Mouse (Mus musculus): ENCODE measurements at regions not wholly inside any gene's neighbourhood (a gene's known extent, or its start where the extent isn't known, plus 50 kb on each side); places are given as distances from the start of the nearest gene placed in this dataset.

- H3K27me3 ChIP-seq = no peaks in the 10 kb centered on the region
- no peak overlapping the region for H3K4me3 ChIP-seq
- no peaks in the 10 kb centered on the region for H3K9me3 ChIP-seq
- no peaks in the 10 kb centered on the region for H3K36me3 ChIP-seq
- no peaks in the 10 kb centered on the region for H3K4me1 ChIP-seq
- peak; percentile 80 for ATAC-seq (replicated peaks)
- WGBS = 46% methylated on average over 7 of the region's 7 CpGs
- no peak overlapping the region for H3K27ac ChIP-seq (replicated peaks)
- no peak overlapping the region for H3K9ac ChIP-seq (replicated peaks)
- H3K4me2 ChIP-seq (replicated peaks) = no peak overlapping the region
These were observed 59.2 kb downstream of the Areg start for GRCm38 (mm10) chr5:91198620-91199019.

- H3K27ac ChIP-seq (replicated peaks) = no peak overlapping the region
- no peaks in the 10 kb centered on the region for H3K27me3 ChIP-seq
- no peak overlapping the region for H3K4me2 ChIP-seq (replicated peaks)
- H3K4me3 ChIP-seq = no peak overlapping the region
- 74% methylated on average over 5 of the region's 5 CpGs for WGBS
- no peaks in the 10 kb centered on the region for H3K36me3 ChIP-seq
- no peaks in the 10 kb centered on the region for H3K9me3 ChIP-seq
- H3K4me1 ChIP-seq = no peaks in the 10 kb centered on the region
- H3K9ac ChIP-seq (replicated peaks) = no peak overlapping the region
- no peak for ATAC-seq (replicated peaks)
These were observed 61.0 kb downstream of the Areg start for GRCm38 (mm10) chr5:91200448-91200847.

GRCm38 (mm10) chr5:91204225-91205005 lies 65.0 kb downstream of the Areg start:
- 92% methylated on average over 13 of the region's 13 CpGs for WGBS
- Histone ChIP-seq H3K27ac (replicated peaks) (no peak overlapping the region), H3K9me3 (no peaks in the 10 kb centered on the region), H3K9ac (replicated peaks) (no peak overlapping the region), H3K4me1 (no peaks in the 10 kb centered on the region), H3K4me3 (no peak overlapping the region), H3K27me3 (no peaks in the 10 kb centered on the region), H3K36me3 (no peaks in the 10 kb centered on the region), H3K4me2 (replicated peaks) (no peak overlapping the region)
- ATAC-seq (replicated peaks) = no peak

DNA sequence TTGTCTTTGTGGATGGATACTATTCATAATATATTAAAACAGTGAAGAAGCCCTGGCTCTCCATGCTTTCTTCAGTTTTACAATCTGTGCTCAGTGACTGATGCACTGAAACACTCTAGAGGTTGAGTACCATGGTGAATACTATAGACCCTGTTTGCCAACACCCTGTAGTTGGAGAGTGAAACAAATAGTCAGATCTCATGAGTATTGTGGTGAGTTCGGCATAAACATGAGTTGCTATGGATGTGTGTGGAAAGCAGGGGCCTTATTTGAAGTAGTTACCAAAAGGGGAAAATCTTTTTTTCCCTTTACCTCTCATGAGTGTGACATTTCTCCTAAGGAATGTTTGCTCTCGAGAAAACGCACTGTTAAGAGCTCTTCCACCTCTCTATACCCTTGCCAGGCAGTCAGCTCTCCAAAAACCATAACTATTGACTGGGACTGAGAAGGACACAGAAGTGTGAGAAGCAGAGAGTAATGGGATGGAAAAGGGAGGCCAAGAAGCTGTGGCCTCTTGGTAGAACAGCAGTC lies 66.0 kb downstream of the Areg start:
- Histone ChIP-seq H3K4me1 (no peaks in the 10 kb centered on the region), H3K9ac (replicated peaks) (no peak overlapping the region), H3K9me3 (no peaks in the 10 kb centered on the region), H3K4me2 (replicated peaks) (no peak overlapping the region), H3K4me3 (no peak overlapping the region), H3K36me3 (no peaks in the 10 kb centered on the region), H3K27ac (replicated peaks) (no peak overlapping the region), H3K27me3 (no peaks in the 10 kb centered on the region)
- WGBS = 83% methylated on average over 3 of the region's 3 CpGs
- ATAC-seq (replicated peaks) = no peak

DNA sequence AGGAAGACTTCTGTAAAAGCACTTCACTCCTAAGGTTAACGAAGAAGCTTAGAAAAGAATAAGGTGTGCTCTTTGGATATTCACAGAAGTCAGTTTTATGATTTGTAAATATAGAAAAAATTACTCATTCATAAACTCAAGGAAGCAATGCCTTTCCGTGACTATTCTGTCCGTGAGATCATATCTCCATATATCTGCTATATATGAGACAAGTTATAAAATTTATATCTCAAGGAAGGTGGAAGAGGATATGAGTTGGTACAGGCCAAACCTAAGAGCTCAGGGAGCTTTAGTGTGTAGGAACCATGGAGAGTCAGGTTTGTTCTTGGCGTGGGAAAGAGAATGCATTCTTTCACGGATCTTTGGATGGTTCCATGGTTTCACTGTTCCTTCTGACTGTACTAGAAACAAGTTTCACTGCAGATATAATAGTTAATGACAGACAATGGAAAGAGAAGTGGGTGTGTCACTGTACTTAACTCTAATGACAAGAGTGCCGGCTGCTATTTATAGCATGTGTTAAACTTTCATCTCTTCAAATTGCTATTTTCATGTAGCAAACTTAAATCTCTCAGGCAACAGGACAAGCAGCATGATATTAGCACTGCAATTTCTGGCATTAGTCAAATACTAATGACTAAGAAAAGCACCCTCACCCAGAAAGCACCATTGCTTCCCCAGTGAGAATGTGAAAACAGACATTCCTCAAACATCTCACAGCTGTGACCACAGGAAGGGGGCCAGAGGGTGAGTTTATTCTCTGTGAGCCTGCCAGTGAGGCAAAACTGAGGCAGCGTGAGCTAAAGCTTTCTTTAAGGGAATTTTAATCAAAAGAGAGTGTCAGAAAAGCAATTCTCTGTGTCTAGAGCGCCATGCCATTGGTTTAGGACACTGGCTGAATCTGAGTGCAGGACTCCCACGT lies 67.4 kb downstream of the Areg start:
- ATAC-seq (replicated peaks) = no peak
- 79% methylated on average over 9 of the region's 9 CpGs for WGBS

GRCm38 (mm10) chr5:91220174-91220573 lies 80.8 kb downstream of the Areg start:
- no peak overlapping the region for H3K27ac ChIP-seq (replicated peaks)
- H3K4me2 ChIP-seq (replicated peaks) = no peak overlapping the region
- H3K36me3 ChIP-seq = no peaks in the 10 kb centered on the region
- no peaks in the 10 kb centered on the region for H3K4me1 ChIP-seq
- ATAC-seq (replicated peaks) = no peak
- no peak overlapping the region for H3K9ac ChIP-seq (replicated peaks)
- no peaks in the 10 kb centered on the region for H3K9me3 ChIP-seq
- WGBS = 91% methylated on average over 4 of the region's 4 CpGs
- no peak overlapping the region for H3K4me3 ChIP-seq
- H3K27me3 ChIP-seq = no peaks in the 10 kb centered on the region

More for the DNA sequence above, 67.4 kb downstream of the Areg start:
- H3K36me3 ChIP-seq = no peaks in the 10 kb centered on the region
- H3K9ac ChIP-seq (replicated peaks) = no peak overlapping the region
- H3K4me2 ChIP-seq (replicated peaks) = no peak overlapping the region
- no peaks in the 10 kb centered on the region for H3K27me3 ChIP-seq
- H3K27ac ChIP-seq (replicated peaks) = no peak overlapping the region
- no peaks in the 10 kb centered on the region for H3K4me1 ChIP-seq
- H3K9me3 ChIP-seq = no peaks in the 10 kb centered on the region
- no peak overlapping the region for H3K4me3 ChIP-seq

DNA sequence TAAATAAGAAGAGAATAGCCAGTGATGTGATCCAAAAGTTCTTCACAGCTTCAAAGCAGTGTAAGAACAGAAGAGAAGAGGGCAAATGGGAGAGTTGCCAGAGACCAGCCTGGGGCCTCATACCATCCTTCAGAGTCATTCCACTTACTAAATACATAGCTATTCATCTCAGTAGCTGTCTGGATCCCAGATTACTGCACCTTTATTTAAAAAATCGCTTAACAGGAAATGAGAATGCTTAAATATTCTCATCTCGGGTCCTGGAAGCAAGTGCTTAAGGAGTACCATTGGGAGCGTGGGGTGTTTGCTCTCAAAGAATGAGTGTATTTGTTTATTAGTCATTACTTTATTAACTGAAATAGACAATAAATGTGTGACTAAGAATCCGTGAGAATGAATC lies 102.3 kb downstream of the Areg start:
- Histone ChIP-seq H3K9me3 (no peaks in the 10 kb centered on the region), H3K27ac (replicated peaks) (no peak overlapping the region), H3K27me3 (no peaks in the 10 kb centered on the region), H3K9ac (replicated peaks) (no peak overlapping the region), H3K4me2 (replicated peaks) (no peak overlapping the region), H3K36me3 (no peaks in the 10 kb centered on the region), H3K4me3 (no peak overlapping the region), H3K4me1 (no peaks in the 10 kb centered on the region)
- WGBS = 56% methylated on average over 4 of the region's 4 CpGs
- ATAC-seq (replicated peaks) = no peak

DNA sequence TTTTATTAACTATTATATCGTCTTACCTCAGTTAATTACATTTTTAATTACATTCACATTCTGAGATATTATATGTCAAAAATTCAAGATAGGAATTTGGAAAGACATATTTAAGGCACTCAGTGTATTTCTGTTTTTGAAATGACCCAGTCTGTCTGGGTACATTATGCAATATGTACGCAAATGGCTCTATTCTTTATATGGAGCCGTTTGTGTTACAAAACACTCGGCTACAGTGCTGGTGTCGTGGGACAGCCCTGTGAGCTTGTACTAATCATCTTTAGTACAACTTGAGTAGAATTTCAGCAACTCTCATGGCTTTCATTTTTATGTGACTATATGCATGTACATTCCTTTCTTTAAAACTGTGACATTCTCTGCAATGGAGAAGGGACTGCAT lies 108.0 kb downstream of the Areg start:
- ATAC-seq (replicated peaks) = no peak
- H3K36me3 ChIP-seq = no peaks in the 10 kb centered on the region
- H3K27ac ChIP-seq (replicated peaks) = no peak overlapping the region
- no peaks in the 10 kb centered on the region for H3K9me3 ChIP-seq
- 94% methylated on average over 5 of the region's 5 CpGs for WGBS
- no peaks in the 10 kb centered on the region for H3K4me1 ChIP-seq
- H3K4me3 ChIP-seq = no peak overlapping the region
- no peaks in the 10 kb centered on the region for H3K27me3 ChIP-seq
- no peak overlapping the region for H3K4me2 ChIP-seq (replicated peaks)
- H3K9ac ChIP-seq (replicated peaks) = no peak overlapping the region

DNA sequence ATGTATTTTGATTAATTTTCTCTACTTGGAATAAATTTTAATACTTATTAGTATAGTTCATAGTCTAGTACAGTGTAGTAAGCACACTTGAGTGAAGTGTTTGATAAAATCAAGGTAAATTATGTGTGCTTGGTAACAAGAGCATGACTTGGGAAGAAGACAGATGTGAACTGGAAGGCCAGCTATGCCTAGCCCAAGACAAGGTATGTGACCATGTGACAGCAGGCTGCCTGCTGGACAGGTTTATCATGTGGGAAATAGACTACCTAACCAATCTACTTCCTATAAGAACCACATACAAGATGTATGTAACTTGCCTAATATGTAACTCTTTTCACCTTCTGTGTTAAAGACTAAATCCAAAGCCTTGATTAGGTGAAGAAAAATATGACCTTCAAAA lies 122.5 kb downstream of the Areg start:
- H3K4me1 ChIP-seq = no peaks in the 10 kb centered on the region
- no peak overlapping the region for H3K4me2 ChIP-seq (replicated peaks)
- H3K27ac ChIP-seq (replicated peaks) = no peak overlapping the region
- no peak overlapping the region for H3K4me3 ChIP-seq
- H3K27me3 ChIP-seq = no peaks in the 10 kb centered on the region
- no peaks in the 10 kb centered on the region for H3K9me3 ChIP-seq
- no peak for ATAC-seq (replicated peaks)
- no peak overlapping the region for H3K9ac ChIP-seq (replicated peaks)
- H3K36me3 ChIP-seq = no peaks in the 10 kb centered on the region

DNA sequence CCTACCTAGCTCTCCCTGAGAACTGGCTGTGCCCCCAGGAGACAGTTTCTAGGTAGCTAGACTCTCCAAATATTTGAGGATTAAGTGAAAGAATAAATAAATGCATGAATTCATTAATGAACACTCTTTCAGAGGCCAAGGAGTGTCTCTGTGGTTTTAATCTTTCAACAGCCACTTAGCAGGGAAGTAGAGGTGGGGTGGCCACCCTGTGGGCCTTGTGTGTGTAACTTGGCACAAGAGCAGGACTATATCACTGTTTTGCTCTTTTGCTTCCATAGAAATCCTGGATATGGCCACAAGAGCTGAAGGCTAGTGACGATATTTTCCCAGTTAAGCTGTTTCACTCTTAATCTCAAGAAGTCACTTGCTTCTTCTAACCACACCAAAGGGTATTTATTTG lies 123.1 kb downstream of the Areg start:
- 67% methylated on average over 1 of the region's 1 CpGs for WGBS
- Histone ChIP-seq H3K4me1 (no peaks in the 10 kb centered on the region), H3K9me3 (no peaks in the 10 kb centered on the region), H3K27ac (replicated peaks) (no peak overlapping the region), H3K36me3 (no peaks in the 10 kb centered on the region), H3K4me2 (replicated peaks) (no peak overlapping the region), H3K9ac (replicated peaks) (no peak overlapping the region), H3K4me3 (no peak overlapping the region), H3K27me3 (no peaks in the 10 kb centered on the region)
- ATAC-seq (replicated peaks) = no peak

GRCm38 (mm10) chr5:91270747-91271146 lies 131.3 kb downstream of the Areg start:
- H3K4me1 ChIP-seq = no peaks in the 10 kb centered on the region
- 90% methylated on average over 1 of the region's 1 CpGs for WGBS
- H3K27ac ChIP-seq (replicated peaks) = no peak overlapping the region
- no peak overlapping the region for H3K9ac ChIP-seq (replicated peaks)
- H3K9me3 ChIP-seq = no peaks in the 10 kb centered on the region
- no peaks in the 10 kb centered on the region for H3K36me3 ChIP-seq
- H3K27me3 ChIP-seq = no peaks in the 10 kb centered on the region
- ATAC-seq (replicated peaks) = no peak
- H3K4me2 ChIP-seq (replicated peaks) = no peak overlapping the region
- H3K4me3 ChIP-seq = no peak overlapping the region

- Histone ChIP-seq H3K4me1 (no peaks in the 10 kb centered on the region), H3K9ac (replicated peaks) (no peak overlapping the region), H3K27me3 (no peaks in the 10 kb centered on the region), H3K36me3 (no peaks in the 10 kb centered on the region), H3K9me3 (no peaks in the 10 kb centered on the region), H3K4me2 (replicated peaks) (no peak overlapping the region), H3K4me3 (no peak overlapping the region), H3K27ac (replicated peaks) (no peak overlapping the region)
- ATAC-seq (replicated peaks) = no peak
These were observed 131.4 kb downstream of the Btc start for GRCm38 (mm10) chr5:91271416-91271815.
